Mouse (Mus musculus): Measurements from ENCODE around the gene Ikzf2. TPM values are rescaled to one million over a fixed set of nuclear protein-coding genes. Genes with fewer than 3 reads are reported as not detected.

Gene Ikzf2
- polyA plus RNA-seq, 1 experiment from 2014 or later, result 0.88 TPM

DNA sequence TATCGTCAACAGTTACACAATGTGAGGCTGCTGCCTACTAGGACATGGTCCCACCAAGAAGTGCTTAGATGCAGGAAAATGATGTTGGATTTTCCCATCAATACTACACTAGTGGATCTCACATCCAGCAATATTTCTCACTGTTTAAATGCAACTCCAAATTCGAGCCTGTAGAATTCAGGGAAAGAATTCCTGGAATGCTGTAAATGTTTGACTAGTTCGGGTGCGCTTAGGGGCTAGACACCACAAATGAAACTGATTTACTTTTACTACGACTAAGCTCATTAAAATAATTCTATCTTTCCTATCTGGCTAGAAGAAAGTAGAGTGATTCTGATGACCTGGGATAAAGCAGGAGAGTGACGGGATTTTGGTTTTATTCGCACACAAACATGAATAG, 76.3 kb downstream of the Ikzf2 start:
- whole genome bisulfite sequencing, result 36% methylated on average over 7 of the region's 7 CpGs
- Histone ChIP-seq H3K9me3 (ENCODE audit: low read length) (no peaks in the 10 kb centered on the region), H3K36me3 (ENCODE audit: insufficient read depth, low read length) (no peaks in the 10 kb centered on the region), H3K27ac (ENCODE audit: low read length) (no peak overlapping the region), H3K4me3 (ENCODE audit: low read depth, low read length) (no peak overlapping the region), H3K4me1 (ENCODE audit: insufficient read depth, low read depth, low read length) (no peaks in the 10 kb centered on the region), H3K9ac (replicated peaks; ENCODE audit: low read depth) (no peak overlapping the region), H3K27me3 (replicated peaks; ENCODE audit: insufficient read depth, low read length) (no peaks in the 10 kb centered on the region), H3K4me2 (replicated peaks; ENCODE audit: low read depth, low read length) (no peak overlapping the region)
- TF ChIP-seq CTCF (IDR thresholded peaks at IDR 0.05), result no peak
- TF ChIP-seq EP300 (IDR thresholded peaks at IDR 0.05), result no peak
- ATAC-seq, result no peak; the same call in 1 of the 2 replicates
- DNase-seq (ENCODE audit: low spot score), result peak; percentile 9

DNA sequence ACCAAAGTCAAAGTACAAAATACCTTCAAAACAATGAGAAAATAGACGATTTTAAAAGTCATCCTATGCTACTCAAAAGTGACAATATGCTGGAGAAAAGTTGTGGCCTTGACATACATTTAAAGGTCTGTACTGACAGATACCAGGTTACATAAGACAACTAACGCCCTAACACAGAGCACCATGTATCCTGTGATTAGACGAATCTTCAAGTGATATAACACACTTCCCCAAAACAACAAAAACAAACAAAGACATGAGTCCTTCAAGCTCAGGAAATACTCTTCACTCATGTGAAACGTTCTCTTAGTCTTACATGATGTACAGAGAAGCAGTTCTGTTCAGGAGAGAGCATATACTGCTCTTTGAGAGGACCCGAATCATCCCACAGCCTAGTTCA, 78.2 kb downstream of the Ikzf2 start:
- WGBS, result 47% methylated on average over 5 of the region's 5 CpGs
- no peak for DNase-seq (ENCODE audit: low spot score)
- TF ChIP-seq CTCF (IDR thresholded peaks at IDR 0.05) (no peak), EP300 (IDR thresholded peaks at IDR 0.05) (no peak)

DNA sequence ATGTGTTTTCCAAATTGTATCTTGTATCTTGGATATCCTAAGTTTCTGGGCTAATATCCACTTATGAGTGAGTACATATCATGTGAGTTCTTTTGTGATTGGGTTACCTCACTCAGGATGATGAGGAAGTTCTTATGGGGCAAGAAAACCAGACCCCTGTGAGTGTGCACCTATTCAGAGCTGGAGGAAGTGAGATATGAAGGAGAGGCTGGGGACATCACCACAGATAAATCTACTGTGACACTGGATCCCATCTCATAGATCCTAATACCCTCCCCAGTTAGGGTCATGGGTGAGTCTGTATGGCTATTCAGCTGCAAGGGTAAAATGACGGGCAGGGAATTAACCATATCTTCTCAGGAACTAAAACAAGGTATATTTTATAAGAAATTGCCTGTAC, 80.2 kb downstream of the Ikzf2 start:
- Histone ChIP-seq H3K27me3 (replicated peaks; ENCODE audit: insufficient read depth, low read length) (no peaks in the 10 kb centered on the region), H3K27ac (ENCODE audit: low read length) (no peak overlapping the region), H3K9ac (replicated peaks; ENCODE audit: low read depth) (no peak overlapping the region), H3K4me1 (ENCODE audit: insufficient read depth, low read depth, low read length) (no peaks in the 10 kb centered on the region), H3K4me2 (replicated peaks; ENCODE audit: low read depth, low read length) (no peak overlapping the region), H3K4me3 (ENCODE audit: low read depth, low read length) (no peak overlapping the region), H3K9me3 (ENCODE audit: low read length) (no peaks in the 10 kb centered on the region), H3K36me3 (ENCODE audit: insufficient read depth, low read length) (no peaks in the 10 kb centered on the region)
- TF ChIP-seq CTCF (IDR thresholded peaks at IDR 0.05) (no peak), EP300 (IDR thresholded peaks at IDR 0.05) (no peak)
- 79% methylated on average over 1 of the region's 1 CpGs for WGBS
- ATAC-seq, result no peak
- no peak for DNase-seq (ENCODE audit: low spot score)

More for the DNA sequence above, 78.2 kb downstream of the Ikzf2 start:
- H3K9ac ChIP-seq (replicated peaks; ENCODE audit: low read depth), result no peak overlapping the region
- H3K4me3 ChIP-seq (ENCODE audit: low read depth, low read length), result no peak overlapping the region
- H3K27ac ChIP-seq (ENCODE audit: low read length), result no peak overlapping the region
- ATAC-seq, result no peak
- no peaks in the 10 kb centered on the region for H3K36me3 ChIP-seq (ENCODE audit: insufficient read depth, low read length)
- H3K27me3 ChIP-seq (replicated peaks; ENCODE audit: insufficient read depth, low read length), result no peaks in the 10 kb centered on the region
- no peaks in the 10 kb centered on the region for H3K9me3 ChIP-seq (ENCODE audit: low read length)
- H3K4me2 ChIP-seq (replicated peaks; ENCODE audit: low read depth, low read length), result no peak overlapping the region
- no peaks in the 10 kb centered on the region for H3K4me1 ChIP-seq (ENCODE audit: insufficient read depth, low read depth, low read length)

DNA sequence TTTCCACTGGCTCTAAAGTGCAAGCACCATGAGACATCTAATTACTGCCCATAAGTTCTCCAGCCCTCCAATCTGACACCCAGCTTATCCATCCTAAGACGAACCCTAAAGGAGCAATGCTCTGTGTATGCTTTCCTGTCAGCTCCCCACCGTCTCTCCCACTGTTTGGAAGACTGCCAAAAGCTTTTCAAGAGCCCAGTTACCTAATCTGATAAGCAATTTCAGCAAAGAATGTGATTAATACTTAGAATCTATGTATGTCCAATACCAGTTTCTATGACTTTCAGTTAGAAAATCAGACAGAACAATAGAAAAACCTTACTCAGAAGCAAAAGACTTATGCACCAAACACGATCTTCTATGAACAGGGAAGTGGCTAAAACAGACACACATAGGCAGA, 82.8 kb downstream of the Ikzf2 start:
- DNase-seq (ENCODE audit: low spot score) (no peak), ATAC-seq (no peak)
- no peak overlapping the region for H3K4me3 ChIP-seq (ENCODE audit: low read depth, low read length)
- 16% methylated on average over 3 of the region's 3 CpGs for WGBS
- H3K4me2 ChIP-seq (replicated peaks; ENCODE audit: low read depth, low read length), result no peak overlapping the region
- H3K4me1 ChIP-seq (ENCODE audit: insufficient read depth, low read depth, low read length), result no peaks in the 10 kb centered on the region
- H3K27me3 ChIP-seq (replicated peaks; ENCODE audit: insufficient read depth, low read length), result no peaks in the 10 kb centered on the region
- no peak overlapping the region for H3K27ac ChIP-seq (ENCODE audit: low read length)
- TF ChIP-seq CTCF (IDR thresholded peaks at IDR 0.05) (no peak), EP300 (IDR thresholded peaks at IDR 0.05) (no peak)
- no peaks in the 10 kb centered on the region for H3K36me3 ChIP-seq (ENCODE audit: insufficient read depth, low read length)
- H3K9me3 ChIP-seq (ENCODE audit: low read length), result no peaks in the 10 kb centered on the region
- no peak overlapping the region for H3K9ac ChIP-seq (replicated peaks; ENCODE audit: low read depth)

DNA sequence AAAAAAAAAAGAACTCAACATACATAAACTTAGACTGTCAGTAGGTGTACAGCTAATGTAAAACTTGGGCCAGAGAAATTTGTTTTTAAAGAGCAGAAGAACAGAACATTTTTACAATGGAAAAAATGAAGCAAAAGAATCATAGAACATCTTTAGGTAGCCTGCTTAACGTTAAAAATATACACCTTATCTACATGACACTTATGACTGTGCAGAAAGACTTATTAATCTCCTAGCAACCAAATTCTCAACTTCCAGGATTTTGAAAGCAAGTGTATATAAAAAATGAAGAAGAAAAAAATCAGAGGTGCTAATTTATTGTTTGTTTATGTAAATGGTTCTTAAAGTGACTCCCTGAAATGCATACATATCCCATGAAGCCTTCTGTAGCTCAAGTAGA, 86.1 kb downstream of the Ikzf2 start:
- 45% methylated on average over 1 of the region's 1 CpGs for WGBS
- Histone ChIP-seq H3K9me3 (ENCODE audit: low read length) (no peaks in the 10 kb centered on the region), H3K27ac (ENCODE audit: low read length) (no peak overlapping the region), H3K4me2 (replicated peaks; ENCODE audit: low read depth, low read length) (no peak overlapping the region), H3K4me1 (ENCODE audit: insufficient read depth, low read depth, low read length) (no peaks in the 10 kb centered on the region), H3K36me3 (ENCODE audit: insufficient read depth, low read length) (no peaks in the 10 kb centered on the region), H3K4me3 (ENCODE audit: low read depth, low read length) (no peak overlapping the region), H3K27me3 (replicated peaks; ENCODE audit: insufficient read depth, low read length) (no peaks in the 10 kb centered on the region), H3K9ac (replicated peaks; ENCODE audit: low read depth) (no peak overlapping the region)
- no peak for DNase-seq (ENCODE audit: low spot score)
- ATAC-seq, result no peak
- TF ChIP-seq CTCF (IDR thresholded peaks at IDR 0.05), result no peak

DNA sequence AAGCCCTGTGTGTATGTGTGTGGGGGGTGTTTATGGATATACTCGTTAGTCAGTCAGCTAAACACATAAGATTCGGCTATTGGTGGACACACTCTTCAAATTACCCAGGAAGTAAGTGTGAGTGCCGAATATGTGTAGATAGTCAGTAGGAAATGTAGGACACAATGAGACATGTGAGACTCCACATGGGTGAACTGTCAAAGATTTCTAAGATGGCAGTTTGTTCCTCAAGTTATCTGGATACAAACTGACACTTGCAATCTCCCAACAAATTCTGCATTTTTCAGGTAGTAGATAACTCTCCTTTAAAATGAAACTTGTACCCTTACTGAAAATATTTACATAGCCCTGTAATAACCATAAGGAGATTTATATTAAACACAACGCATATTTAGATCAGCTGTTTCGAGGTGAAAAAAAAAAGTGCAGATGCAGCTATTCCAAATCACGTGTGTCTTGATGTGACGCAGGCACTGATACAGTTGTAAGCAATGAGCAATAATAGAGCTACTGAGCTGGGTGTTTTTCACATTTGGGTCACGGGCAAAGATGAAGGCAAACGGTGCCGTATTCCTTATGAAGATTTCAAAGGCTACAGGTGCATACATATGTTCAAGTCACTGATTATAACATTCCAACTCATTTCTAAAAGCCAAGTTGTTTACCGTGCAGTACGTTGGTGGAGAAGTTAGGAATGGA, 87.8 kb downstream of the Ikzf2 start:
- Histone ChIP-seq H3K36me3 (ENCODE audit: insufficient read depth, low read length) (no peaks in the 10 kb centered on the region), H3K4me1 (ENCODE audit: insufficient read depth, low read depth, low read length) (no peaks in the 10 kb centered on the region), H3K4me2 (replicated peaks; ENCODE audit: low read depth, low read length) (no peak overlapping the region), H3K4me3 (ENCODE audit: low read depth, low read length) (no peak overlapping the region), H3K27ac (ENCODE audit: low read length) (no peak overlapping the region), H3K27me3 (replicated peaks; ENCODE audit: insufficient read depth, low read length) (no peaks in the 10 kb centered on the region), H3K9me3 (ENCODE audit: low read length) (no peaks in the 10 kb centered on the region), H3K9ac (replicated peaks; ENCODE audit: low read depth) (no peak overlapping the region)
- no peak for ATAC-seq
- DNase-seq (ENCODE audit: low spot score), result no peak
- 78% methylated on average over 12 of the region's 12 CpGs for WGBS
- TF ChIP-seq CTCF (IDR thresholded peaks at IDR 0.05) (no peak), EP300 (IDR thresholded peaks at IDR 0.05) (no peak)

DNA sequence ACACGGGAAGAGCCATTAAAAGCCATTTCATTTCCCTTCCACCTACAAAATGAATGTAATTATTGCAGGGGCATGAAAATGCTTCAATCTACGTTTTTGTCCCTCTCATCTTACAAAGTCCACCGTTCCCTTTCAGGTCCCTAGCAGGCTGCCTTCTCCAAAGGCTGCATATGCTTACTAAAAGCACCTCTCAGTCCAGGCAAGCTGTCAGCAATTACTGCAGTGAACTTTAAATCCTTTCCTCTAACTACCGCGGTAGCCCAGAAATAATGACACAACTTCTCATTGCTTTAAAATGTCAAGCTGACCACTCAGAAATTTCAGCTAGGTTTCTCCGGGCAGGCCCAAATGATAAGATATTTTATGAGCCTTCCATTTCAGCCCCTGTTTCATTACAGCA, 95.2 kb downstream of the Ikzf2 start:
- H3K4me2 ChIP-seq (replicated peaks; ENCODE audit: low read depth, low read length), result no peak overlapping the region

More for the DNA sequence above, 95.2 kb downstream of the Ikzf2 start:
- H3K9ac ChIP-seq (replicated peaks; ENCODE audit: low read depth), result no peak overlapping the region
- 58% methylated on average over 6 of the region's 6 CpGs for WGBS
- no peak for ATAC-seq
- no peaks in the 10 kb centered on the region for H3K9me3 ChIP-seq (ENCODE audit: low read length)
- H3K36me3 ChIP-seq (ENCODE audit: insufficient read depth, low read length), result no peaks in the 10 kb centered on the region
- H3K4me1 ChIP-seq (ENCODE audit: insufficient read depth, low read depth, low read length), result peaks cover 2% of the 10 kb centered on the region; the same call in 1 of the 2 replicates
- DNase-seq (ENCODE audit: low spot score), result no peak
- no peak for TF ChIP-seq CTCF (IDR thresholded peaks at IDR 0.05)
- no peak for TF ChIP-seq EP300 (IDR thresholded peaks at IDR 0.05)
- H3K27ac ChIP-seq (ENCODE audit: low read length), result no peak overlapping the region
- H3K27me3 ChIP-seq (replicated peaks; ENCODE audit: insufficient read depth, low read length), result no peaks in the 10 kb centered on the region
- no peak overlapping the region for H3K4me3 ChIP-seq (ENCODE audit: low read depth, low read length)

Data from lung, postnatal 0 days (tissue).